Mouse (Mus musculus): ENCODE results near the gene Msmb.

DNA sequence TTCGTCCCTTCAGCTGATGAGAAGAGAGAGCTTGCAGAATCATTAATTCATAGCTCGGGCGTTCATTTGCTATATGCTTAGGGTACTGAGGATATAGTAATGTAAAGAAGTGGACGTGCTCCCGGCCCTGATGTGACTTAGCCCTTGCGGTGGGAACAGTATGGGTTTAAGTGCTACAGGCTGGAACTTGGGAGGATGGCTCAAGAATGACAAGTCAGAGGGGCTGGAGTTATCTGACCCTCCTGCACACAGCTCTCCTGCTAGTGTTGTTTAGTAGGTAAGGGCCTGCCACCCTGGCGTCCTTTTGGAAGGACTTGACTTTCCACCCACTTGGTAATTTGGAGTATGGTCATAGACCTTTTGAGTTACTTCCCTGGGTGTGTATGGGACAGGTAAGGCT is 18.7 kb downstream of the Msmb start:
- TF ChIP-seq POLR2A (IDR thresholded peaks at IDR 0.05; ENCODE audit: insufficient read length, low read depth) (no peak), E2F4 (IDR thresholded peaks at IDR 0.05; ENCODE audit: insufficient read depth) (no peak), TCF12 (IDR thresholded peaks at IDR 0.05; ENCODE audit: insufficient read depth, poor library complexity, severe bottlenecking) (no peak), SRF (IDR thresholded peaks at IDR 0.05; ENCODE audit: control insufficient read depth, insufficient read length, low read depth) (no peak), USF1 (IDR thresholded peaks at IDR 0.05; ENCODE audit: low read depth) (no peak), POLR2AphosphoS2 (IDR thresholded peaks at IDR 0.05; ENCODE audit: insufficient read length, low read depth) (no peak), MYOD1 (IDR thresholded peaks at IDR 0.05; ENCODE audit: control insufficient read depth in 1 of 3, insufficient read length in 2 of 3, low read depth in 2 of 3) (no peak), MAX (IDR thresholded peaks at IDR 0.05; ENCODE audit: low read depth) (no peak)
